Mouse (Mus musculus) bone marrow macrophage, adult 2 months (primary cell): ENCODE results near the gene Dnah7a.

Source experiments
- CTCF ChIP-seq: IDR thresholded peaks from 2 replicates; pipeline ENCODE4 v1.5.1; 2012; ENCODE audit warnings: low read depth, mild to moderate bottlenecking, low read length, moderate library complexity
- POLR2A ChIP-seq: IDR thresholded peaks from 2 replicates; pipeline ENCODE4 v1.6.1; 2012; ENCODE audit warnings: mild to moderate bottlenecking, low read depth, low read length, borderline replicate concordance

- TF ChIP-seq CTCF (no peak), POLR2A (no peak)
Measured at GRCm38 (mm10) chr1:53467325-53467670, 239.3 kb downstream of the Dnah7a start.
